In the genomic region with DNA sequence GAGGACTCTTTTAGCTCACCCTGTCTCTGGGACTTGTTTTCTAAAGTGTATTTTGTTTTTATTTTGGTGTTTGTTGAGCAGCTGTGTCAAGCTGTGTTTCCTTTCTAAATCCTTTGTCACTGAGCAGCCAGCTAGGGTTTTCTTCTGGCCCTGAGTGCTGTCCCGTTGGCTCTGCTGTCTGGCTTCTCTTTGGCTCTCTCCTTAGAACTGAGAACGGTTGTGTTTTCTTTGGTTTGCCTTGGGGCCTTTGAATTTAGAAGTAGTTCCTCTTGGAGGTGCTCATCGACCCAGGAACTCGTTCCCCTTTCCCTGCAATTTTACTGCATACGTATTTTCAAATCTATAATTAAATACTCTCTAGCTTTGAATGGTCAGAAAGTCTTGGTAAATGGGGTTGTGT, we compare ENCODE assay signal across 24 mouse cellular contexts. TPM values are rescaled to one million over a fixed set of nuclear protein-coding genes. Genes with fewer than 3 reads are reported as not detected.
"Had no signal": no experiment of that assay in that cellular context is flagged by ENCODE, and none has a peak within 500 bp of the region (broad histone marks: within the 10 kb centered on the region; RNA-seq: fewer than 3 reads in every experiment).

No protein-coding gene starts in this region.

- H3K9me3 ChIP-seq: midbrain, embryonic 10.5 days; midbrain, embryonic 13.5 days; neural tube, embryonic 13.5 days; neural tube, embryonic 15.5 days had no signal

- H3K4me1 ChIP-seq: neural tube, embryonic 13.5 days; neural tube, embryonic 15.5 days had no signal

- H3K27ac ChIP-seq: midbrain, embryonic 13.5 days; neural tube, embryonic 13.5 days; neural tube, embryonic 15.5 days had no signal

- DNase-seq: lung, adult 18-20 months; lung, embryonic 14.5 days; lung, postnatal 10 days; lung, postnatal 4 days; right cerebral cortex, adult 18-20 months; right cerebral cortex, postnatal 25 days; right cerebral cortex, postnatal 4 days; spleen, adult 18-20 months; thymus, adult 18-20 months; thymus, postnatal 14 days; thymus, postnatal 36 days had no signal

- H3K4me3 ChIP-seq: midbrain, embryonic 10.5 days; midbrain, embryonic 13.5 days; myocyte; neural tube, embryonic 13.5 days; neural tube, embryonic 15.5 days had no signal

- H3K4me2 ChIP-seq: lung, embryonic 14.5 days; midbrain, embryonic 13.5 days; neural tube, embryonic 13.5 days; neural tube, embryonic 15.5 days had no signal

- H3K9ac ChIP-seq: lung, embryonic 14.5 days; midbrain, embryonic 13.5 days; neural tube, embryonic 13.5 days; neural tube, embryonic 15.5 days had no signal

- H3K27me3 ChIP-seq: midbrain, embryonic 13.5 days; neural tube, embryonic 13.5 days; neural tube, embryonic 15.5 days had no signal

RNA-seq across cellular contexts. Expression of a gene that starts 36.9 kb away (rescaled TPM):
- total RNA-seq: megakaryocyte, adult 5-6 weeks had no signal
- polyA plus RNA-seq: liver, embryonic 16.5 days; lung, embryonic 14.5 days; lung, embryonic 16.5 days; midbrain, embryonic 13.5 days; midbrain, embryonic 16.5 days; myocyte; neural tube, embryonic 11.5 days; neural tube, embryonic 13.5 days; neural tube, embryonic 15.5 days; small intestine, adult 2 months; stomach, embryonic 14.5 days; stomach, embryonic 16.5 days had no signal
